Mouse (Mus musculus): Measurements from ENCODE around the gene Dpp4.

The Dpp4 gene

GRCm38 (mm10) chr2:62408701-62409201 lies 3.3 kb downstream of the Dpp4 start:
- DNase-seq (ENCODE audit: low spot score), result no peak

DNA sequence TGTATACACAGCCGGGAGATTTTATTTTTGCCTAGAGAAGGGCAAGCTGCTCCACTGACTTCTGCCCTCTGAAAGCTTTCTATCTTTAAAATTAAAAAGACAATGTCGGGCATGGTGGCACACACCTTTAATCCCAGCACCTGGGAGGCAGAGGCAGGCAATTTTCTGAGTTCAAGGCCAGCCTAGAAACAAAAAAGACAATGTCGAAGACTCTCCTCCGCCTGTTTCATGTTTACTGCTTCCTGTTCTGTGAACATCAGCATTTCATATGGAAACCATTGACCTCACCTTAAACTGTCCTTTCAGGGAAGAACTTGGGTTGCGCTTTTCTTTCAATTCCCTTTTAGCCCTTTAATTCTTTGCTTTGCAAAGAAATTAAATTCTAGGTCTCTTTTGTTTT lies 3.8 kb downstream of the Dpp4 start:
- no peak for DNase-seq (ENCODE audit: low spot score)

GRCm38 (mm10) chr2:62403556-62404135 lies 8.4 kb downstream of the Dpp4 start:
- DNase-seq (ENCODE audit: low spot score), result no peak

- no peak for DNase-seq (ENCODE audit: low spot score)
These were observed 11.0 kb downstream of the Dpp4 start for GRCm38 (mm10) chr2:62401011-62401410.

- DNase-seq (ENCODE audit: low spot score), result no peak
These were observed 12.2 kb downstream of the Dpp4 start for GRCm38 (mm10) chr2:62399832-62400231.

DNA sequence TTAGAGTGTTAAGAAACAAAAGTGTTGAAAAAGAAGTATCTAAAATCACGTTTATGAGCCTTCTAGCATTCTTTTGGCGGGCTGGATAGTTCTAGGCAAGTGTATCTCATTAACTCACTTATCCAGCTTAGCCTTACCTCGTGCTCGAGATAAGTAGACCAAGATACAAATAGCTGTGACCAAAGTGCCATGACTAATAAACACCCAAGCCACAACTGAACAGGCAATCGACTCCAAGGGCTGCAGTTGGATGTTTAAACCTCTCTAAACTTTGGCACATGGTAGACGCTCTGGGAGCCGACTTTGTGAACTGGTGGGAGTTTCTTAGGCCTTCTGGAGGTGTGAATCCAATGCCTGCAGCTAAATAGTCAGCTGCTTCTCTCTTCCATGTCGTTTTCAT lies 12.7 kb downstream of the Dpp4 start:
- no peak for DNase-seq (ENCODE audit: low spot score)

DNA sequence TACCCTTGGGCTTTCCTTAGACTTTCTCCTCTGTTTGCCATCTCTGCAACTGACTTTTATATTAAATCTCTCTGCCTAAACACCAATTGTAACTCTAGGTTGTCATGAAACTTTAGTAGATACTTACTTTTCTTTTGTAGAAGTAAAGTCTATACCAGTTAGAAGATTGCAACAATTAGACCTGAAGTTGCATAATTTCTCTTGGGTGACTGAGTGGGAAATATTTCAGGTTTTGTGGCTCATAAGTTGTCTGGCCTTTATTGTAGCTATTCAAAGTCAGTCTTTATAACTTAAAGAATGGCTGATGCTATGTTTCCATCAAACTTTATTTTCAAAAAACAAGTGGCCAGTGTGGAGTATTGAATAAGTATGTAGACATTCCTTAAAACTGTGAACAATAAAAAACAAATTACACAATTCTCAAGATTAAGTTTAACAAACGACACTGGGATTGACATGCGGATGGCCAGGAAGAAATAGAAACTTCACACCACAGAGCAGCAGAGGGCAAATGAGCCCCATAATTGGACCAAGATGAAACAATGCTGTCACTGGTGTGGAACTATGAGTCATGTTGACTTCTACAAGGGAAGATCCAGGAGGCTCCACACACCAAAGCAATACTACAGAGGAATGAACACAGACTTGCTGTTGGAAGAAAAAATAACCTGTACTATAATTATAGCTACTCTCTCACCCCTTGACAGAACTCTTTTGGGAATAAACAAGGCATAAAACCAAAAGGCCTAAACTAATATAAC lies 13.7 kb downstream of the Dpp4 start:
- no peak for DNase-seq (ENCODE audit: low spot score)

DNA sequence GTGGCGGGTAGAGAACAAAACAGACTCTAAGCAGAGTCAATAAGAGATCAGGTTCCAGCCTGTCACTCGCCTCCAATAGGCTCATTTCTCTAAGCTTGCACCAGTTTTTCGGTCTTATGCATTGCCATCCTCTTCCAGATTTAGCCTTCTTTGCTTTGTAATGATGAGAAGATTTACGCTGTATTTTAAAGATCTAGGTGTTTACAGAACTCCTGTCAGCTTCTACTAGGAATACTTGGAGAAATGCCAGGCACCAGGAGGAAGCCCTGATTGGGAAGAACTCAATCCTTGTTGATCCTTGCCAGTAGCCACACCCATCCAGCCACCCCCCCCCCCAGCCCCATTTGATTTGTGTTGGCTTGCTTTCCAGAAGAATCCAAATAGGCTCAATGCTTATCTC lies 14.4 kb downstream of the Dpp4 start:
- no peak for DNase-seq (ENCODE audit: low spot score)

DNA sequence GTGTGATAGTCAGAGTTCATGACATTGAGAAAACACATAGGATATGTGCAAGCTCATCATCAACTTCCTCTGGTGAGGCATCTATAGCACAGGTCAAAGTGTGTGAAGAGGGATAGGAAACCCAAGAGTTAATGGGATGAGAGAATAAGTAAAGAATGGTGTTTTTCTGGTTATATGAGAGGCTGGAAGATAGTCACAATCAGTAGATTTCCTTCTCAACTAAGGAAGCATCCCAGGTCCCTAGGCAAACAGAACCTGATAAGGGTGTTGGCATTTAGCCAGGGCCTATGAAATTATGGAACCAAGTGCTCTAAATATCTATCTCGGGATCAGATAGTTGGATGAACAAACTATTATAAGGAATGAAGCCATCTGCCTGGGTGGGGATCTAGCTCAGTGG lies 15.2 kb downstream of the Dpp4 start:
- no peak for DNase-seq (ENCODE audit: low spot score)

DNA sequence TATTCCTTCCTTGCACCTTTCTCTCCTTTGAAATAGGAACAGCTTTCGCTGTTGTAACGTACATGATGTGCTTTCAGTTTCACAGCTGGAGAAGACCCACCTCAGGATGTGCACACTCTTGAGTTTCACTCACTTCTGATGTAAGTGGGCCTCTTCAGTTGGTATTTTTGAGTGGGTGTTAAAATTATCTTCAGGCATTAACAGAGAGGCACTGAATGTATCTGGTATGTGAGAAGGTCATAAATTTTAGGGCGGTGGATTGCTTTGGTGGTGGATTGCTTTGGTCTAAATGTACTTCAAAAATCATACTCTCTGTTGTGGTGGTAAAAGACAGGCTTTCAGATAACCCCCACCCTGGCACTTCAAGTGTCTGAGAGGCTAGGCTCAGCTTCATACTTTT lies 17.2 kb downstream of the Dpp4 start:
- no peak for DNase-seq (ENCODE audit: low spot score)

- DNase-seq (ENCODE audit: low spot score), result no peak
These were observed 19.9 kb downstream of the Dpp4 start for GRCm38 (mm10) chr2:62392098-62392497.

DNA sequence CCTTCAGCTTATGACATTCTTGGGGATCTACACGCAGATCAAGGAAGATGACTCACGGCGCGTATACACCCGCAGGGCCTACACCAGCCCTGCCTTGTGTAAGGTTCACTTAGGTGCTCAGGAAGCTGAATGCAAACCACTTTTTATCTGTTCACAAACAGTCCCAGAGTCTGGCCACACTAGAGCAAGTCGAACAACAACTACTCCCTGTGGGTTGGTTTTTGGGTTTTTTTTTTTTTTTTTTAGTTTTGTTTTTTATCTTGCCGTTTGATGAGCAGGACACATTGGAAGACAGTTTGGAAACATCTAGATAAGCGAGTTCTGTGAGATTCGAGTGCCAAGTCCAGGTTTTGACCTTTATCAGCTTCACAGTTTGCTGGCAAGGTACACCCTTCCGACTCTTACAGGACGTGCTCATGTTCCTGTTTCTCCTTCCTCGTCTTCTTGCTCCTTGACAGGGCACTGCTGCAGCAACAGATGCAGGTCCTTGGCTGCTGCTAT lies 21.0 kb downstream of the Dpp4 start:
- DNase-seq (ENCODE audit: low spot score), result no peak

DNA sequence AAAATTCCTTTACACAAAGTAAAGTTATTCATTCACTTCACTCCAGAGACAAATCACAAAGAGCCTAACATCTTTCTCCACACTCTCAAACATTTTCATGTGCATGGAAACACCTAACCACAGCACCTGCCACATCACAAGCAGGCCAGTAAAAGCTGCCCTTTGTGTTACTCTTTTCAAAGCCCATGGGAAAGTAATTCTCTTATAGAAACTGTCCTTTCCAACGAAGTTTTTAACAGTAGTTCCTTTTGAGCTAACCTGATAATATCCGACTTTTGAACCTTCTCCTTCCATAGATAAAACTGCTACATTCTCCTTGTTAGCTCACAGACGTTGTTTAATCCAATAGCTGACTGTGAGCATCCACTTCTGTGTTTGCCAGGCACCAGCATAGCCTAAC lies 21.7 kb downstream of the Dpp4 start:
- no peak for DNase-seq (ENCODE audit: low spot score)

GRCm38 (mm10) chr2:62388841-62389240 lies 23.2 kb downstream of the Dpp4 start:
- no peak for DNase-seq (ENCODE audit: low spot score)

- DNase-seq (ENCODE audit: low spot score), result no peak
These were observed 28.8 kb downstream of the Dpp4 start for GRCm38 (mm10) chr2:62383196-62383595.

- DNase-seq (ENCODE audit: low spot score), result no peak
These were observed 29.6 kb downstream of the Dpp4 start for GRCm38 (mm10) chr2:62382440-62382839.

DNA sequence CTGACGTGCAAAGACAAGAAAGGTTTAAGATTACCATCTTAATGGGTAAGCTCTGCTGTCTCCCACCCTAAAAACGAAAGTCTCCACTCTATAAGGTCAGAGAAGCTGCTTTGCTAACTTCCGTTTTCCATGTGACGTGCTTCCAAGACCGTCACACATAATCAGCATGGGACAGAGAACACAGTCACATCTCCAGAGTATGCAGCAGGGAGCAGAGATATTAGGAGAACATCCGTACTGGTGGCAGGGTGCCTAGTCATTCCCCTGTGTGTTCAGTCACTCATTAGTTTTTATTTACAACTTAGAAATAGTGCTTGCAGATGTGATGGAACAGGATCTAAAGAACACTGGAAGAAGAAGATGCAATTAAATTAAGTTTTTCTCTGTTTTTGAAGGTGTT lies 30.3 kb downstream of the Dpp4 start:
- no peak for DNase-seq (ENCODE audit: low spot score)

DNA sequence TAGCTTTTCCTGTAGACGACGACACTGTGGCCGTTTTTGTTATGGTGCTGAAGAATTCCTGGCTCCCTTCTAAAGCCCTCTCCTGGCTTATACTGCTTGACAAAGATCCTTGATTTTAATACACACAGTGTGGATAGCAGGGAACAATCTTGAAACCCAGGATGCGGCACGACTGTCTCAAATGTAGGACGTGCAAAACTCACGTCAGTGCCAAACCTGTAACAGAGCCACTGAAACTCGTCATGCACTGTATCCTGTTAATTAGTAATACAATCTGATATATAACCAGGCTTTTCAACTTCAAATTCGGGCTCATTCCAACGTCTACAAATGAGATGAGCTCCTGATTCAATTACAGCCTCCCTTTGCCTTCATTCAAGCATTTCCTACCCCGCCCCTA lies 38.3 kb downstream of the Dpp4 start:
- DNase-seq (ENCODE audit: low spot score), result no peak

DNA sequence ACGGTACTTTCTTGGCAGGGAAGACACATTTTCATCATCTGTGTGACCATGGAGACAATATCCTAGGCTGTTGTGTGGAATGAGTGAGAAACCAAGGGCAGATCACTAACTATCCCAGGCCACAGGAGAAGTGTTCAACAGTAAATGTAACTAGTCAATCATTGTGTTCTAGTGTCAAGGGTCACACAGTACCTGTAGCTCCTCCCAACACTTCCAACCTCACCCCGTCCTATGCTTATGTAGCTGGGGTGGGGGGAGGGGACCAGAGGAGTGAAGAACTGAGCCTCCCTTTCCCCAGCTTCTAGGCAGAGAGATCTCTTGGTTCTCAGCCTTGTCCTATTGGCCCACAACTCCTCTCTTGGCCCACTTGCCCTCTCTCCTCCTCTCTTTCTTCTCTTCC lies 42.0 kb downstream of the Dpp4 start:
- no peak for DNase-seq (ENCODE audit: low spot score)

GRCm38 (mm10) chr2:62368349-62369053 lies 43.5 kb downstream of the Dpp4 start:
- DNase-seq (ENCODE audit: low spot score), result no peak

DNA sequence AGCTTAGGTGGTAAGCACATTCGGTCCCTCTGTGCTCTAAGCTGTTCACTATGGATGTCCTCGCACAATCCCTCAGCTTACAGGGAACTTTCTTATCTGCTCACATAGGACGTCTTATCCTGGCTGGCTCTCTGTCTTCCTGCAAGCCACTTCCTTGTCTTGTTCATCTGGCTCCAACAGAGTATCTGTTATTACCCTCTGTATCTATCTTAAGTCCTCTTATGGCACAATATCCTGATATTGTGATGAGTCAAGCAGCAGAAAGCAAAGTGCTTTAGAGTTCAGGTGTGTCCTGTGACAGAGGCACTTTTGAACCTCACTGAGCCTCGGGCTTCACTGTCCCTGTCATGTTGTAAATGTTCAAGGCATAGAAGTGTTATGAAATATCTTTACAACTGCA lies 48.4 kb downstream of the Dpp4 start:
- DNase-seq (ENCODE audit: low spot score), result no peak

- no peak for DNase-seq (ENCODE audit: low spot score)
These were observed 49.8 kb downstream of the Dpp4 start for GRCm38 (mm10) chr2:62362211-62362610.

DNA sequence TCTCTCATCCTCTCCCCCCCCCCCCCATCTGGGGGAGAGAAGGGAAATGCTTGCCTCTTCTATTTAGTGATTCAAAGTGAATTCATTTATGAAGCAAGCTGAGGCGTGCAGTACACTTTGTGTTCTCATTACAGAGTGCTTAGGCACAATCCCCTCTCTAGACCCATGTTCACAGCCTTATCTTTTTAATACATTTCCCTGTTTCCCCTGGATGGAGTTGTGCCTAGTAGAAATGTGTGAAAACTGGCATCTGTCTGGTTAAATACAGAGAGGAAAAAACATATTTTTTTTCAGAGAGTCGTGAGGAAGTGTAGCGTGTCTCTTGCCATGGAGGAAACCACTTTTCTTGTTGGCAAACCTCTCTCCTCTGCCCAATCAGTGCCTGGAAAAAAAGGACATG lies 50.5 kb downstream of the Dpp4 start:
- DNase-seq (ENCODE audit: low spot score), result no peak

All from layer of hippocampus, adult 9-10 months (tissue).